Mouse (Mus musculus): ENCODE data around the gene Plin1.

The Plin1 gene

GRCm38 (mm10) chr7:79736511-79736910 lies 3.8 kb upstream of the Plin1 start:
- DNase-seq (ENCODE audit: low read depth, low spot score): no peak

GRCm38 (mm10) chr7:79734563-79734962 lies 1.9 kb upstream of the Plin1 start:
- DNase-seq (ENCODE audit: low read depth, low spot score): no peak

GRCm38 (mm10) chr7:79731438-79731837 lies 1.3 kb downstream of the Plin1 start:
- DNase-seq (ENCODE audit: low read depth, low spot score): no peak

GRCm38 (mm10) chr7:79729743-79730370 lies 2.8 kb downstream of the Plin1 start:
- no peak for DNase-seq (ENCODE audit: low read depth, low spot score)

GRCm38 (mm10) chr7:79729169-79729568 lies 3.5 kb downstream of the Plin1 start:
- no peak for DNase-seq (ENCODE audit: low read depth, low spot score)

GRCm38 (mm10) chr7:79728219-79728618 lies 4.5 kb downstream of the Plin1 start:
- peak; percentile 17 for DNase-seq (ENCODE audit: low read depth, low spot score)

GRCm38 (mm10) chr7:79727091-79727490 lies 5.6 kb downstream of the Plin1 start:
- DNase-seq (ENCODE audit: low read depth, low spot score): no peak

- no peak for DNase-seq (ENCODE audit: low read depth, low spot score)
Observed at GRCm38 (mm10) chr7:79721386-79721977, 11.2 kb downstream of the Plin1 start.

- DNase-seq (ENCODE audit: low read depth, low spot score): no peak
Observed at GRCm38 (mm10) chr7:79715187-79715981, 17.3 kb downstream of the Plin1 start, which contains the start of gene Kif7. TSS of gene Kif7 (minus strand) at chr7:79715720.

GRCm38 (mm10) chr7:79710831-79711230 lies 21.9 kb downstream of the Plin1 start:
- no peak for DNase-seq (ENCODE audit: low read depth, low spot score)

- DNase-seq (ENCODE audit: low read depth, low spot score): no peak
Observed at GRCm38 (mm10) chr7:79710130-79710607, 22.5 kb downstream of the Plin1 start.

- DNase-seq (ENCODE audit: low read depth, low spot score): no peak
Observed at GRCm38 (mm10) chr7:79705210-79705609, 27.5 kb downstream of the Plin1 start.

- DNase-seq (ENCODE audit: low read depth, low spot score): no peak
Observed at GRCm38 (mm10) chr7:79702755-79703154, 29.9 kb downstream of the Plin1 start.

GRCm38 (mm10) chr7:79696495-79696894 lies 36.2 kb downstream of the Plin1 start:
- no peak for DNase-seq (ENCODE audit: low read depth, low spot score)

GRCm38 (mm10) chr7:79680231-79680630 lies 52.5 kb downstream of the Plin1 start:
- DNase-seq (ENCODE audit: low read depth, low spot score): no peak

GRCm38 (mm10) chr7:79679186-79679585 lies 53.5 kb downstream of the Plin1 start:
- no peak for DNase-seq (ENCODE audit: low read depth, low spot score)

GRCm38 (mm10) chr7:79670900-79671604 lies 61.7 kb downstream of the Plin1 start:
- DNase-seq (ENCODE audit: low read depth, low spot score): no peak

Measured in c-Kit-negative CD71-positive TER-119-positive erythroid progenitor cells, embryonic 14.5 days (primary cell).